Mouse (Mus musculus): ENCODE results near the gene Nkx2-5. TPM values are rescaled to one million over a fixed set of nuclear protein-coding genes. Genes with fewer than 3 reads are reported as not detected.

The Nkx2-5 gene
- polyA plus RNA-seq, 1 experiment from 2014 or later: 0.39 TPM

GRCm38 (mm10) chr17:26874542-26874941 lies 29.7 kb upstream of the Nkx2-5 start:
- Histone ChIP-seq H3K4me3 (no peak overlapping the region), H3K4me1 (no peaks in the 10 kb centered on the region), H3K27me3 (no peaks in the 10 kb centered on the region), H3K36me3 (no peaks in the 10 kb centered on the region), H3K9me3 (0 out of 2 replicates have a peak, but pooled peaks cover 4% of the 10 kb centered on the region), H3K4me2 (no peak overlapping the region), H3K9ac (no peak overlapping the region), H3K27ac (no peak overlapping the region)
- ATAC-seq (ENCODE audit: insufficient number of reproducible peaks, insufficient read depth, low FRiP score, low TSS enrichment, low read depth): no peak
- 73% methylated on average over 11 of the region's 11 CpGs for WGBS

DNA sequence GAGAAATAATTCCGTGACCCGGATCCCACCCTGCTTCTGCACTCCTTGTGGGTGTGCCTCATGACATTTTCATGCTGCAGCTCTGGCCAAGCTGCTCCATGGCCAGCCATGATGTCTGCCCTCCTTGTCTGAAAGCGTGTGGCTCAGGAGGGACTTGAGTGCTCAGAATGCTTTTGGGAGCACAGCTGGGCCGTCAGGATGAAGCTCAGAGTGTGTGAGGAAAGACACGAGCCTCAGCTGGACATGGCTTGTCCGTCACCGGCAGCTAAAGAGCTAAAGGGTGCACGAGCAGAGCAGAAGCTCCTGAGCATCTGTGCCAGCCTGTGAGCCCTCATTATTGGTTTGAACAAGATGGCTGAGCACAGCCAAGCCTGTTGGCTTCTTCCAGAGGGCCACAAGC lies 28.7 kb upstream of the Nkx2-5 start:
- no peaks in the 10 kb centered on the region for H3K4me1 ChIP-seq
- no peak overlapping the region for H3K27ac ChIP-seq
- no peak overlapping the region for H3K9ac ChIP-seq
- no peaks in the 10 kb centered on the region for H3K9me3 ChIP-seq
- H3K4me2 ChIP-seq: no peak overlapping the region
- H3K36me3 ChIP-seq: no peaks in the 10 kb centered on the region
- WGBS: 73% methylated on average over 8 of the region's 8 CpGs
- no peaks in the 10 kb centered on the region for H3K27me3 ChIP-seq
- ATAC-seq (ENCODE audit: insufficient number of reproducible peaks, insufficient read depth, low FRiP score, low TSS enrichment, low read depth): no peak
- H3K4me3 ChIP-seq: no peak overlapping the region

GRCm38 (mm10) chr17:26872870-26873269 lies 28.1 kb upstream of the Nkx2-5 start:
- no peaks in the 10 kb centered on the region for H3K4me1 ChIP-seq
- no peak overlapping the region for H3K27ac ChIP-seq
- no peak overlapping the region for H3K4me2 ChIP-seq
- no peak overlapping the region for H3K9ac ChIP-seq
- H3K36me3 ChIP-seq: no peaks in the 10 kb centered on the region
- H3K9me3 ChIP-seq: no peaks in the 10 kb centered on the region
- WGBS: 71% methylated on average over 3 of the region's 3 CpGs
- ATAC-seq (ENCODE audit: insufficient number of reproducible peaks, insufficient read depth, low FRiP score, low TSS enrichment, low read depth): no peak
- H3K4me3 ChIP-seq: no peak overlapping the region
- no peaks in the 10 kb centered on the region for H3K27me3 ChIP-seq

DNA sequence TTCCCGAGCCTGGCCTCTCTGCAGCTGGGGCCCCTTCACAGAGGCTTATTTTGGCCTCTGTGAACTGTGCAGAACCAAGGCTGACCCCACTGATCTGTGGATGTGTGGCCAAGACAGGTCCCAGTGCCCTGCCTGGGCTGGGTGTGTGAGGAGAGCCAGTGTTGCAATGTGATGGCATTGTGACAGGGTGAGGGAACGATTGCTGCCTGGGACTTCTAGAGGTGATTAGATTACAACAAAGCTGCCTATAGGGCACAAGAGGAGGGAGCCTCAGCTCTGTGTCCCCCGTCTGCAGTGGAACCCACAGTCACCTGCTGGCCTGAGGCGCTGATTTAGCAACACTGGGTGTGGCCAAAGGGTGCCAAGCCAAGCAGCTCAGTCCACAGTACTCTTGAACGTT lies 23.9 kb upstream of the Nkx2-5 start:
- Histone ChIP-seq H3K36me3 (no peaks in the 10 kb centered on the region), H3K4me1 (no peaks in the 10 kb centered on the region), H3K9ac (no peak overlapping the region), H3K27ac (no peak overlapping the region), H3K4me2 (no peak overlapping the region), H3K4me3 (no peak overlapping the region), H3K27me3 (no peaks in the 10 kb centered on the region; the same call in 1 of the 2 replicates), H3K9me3 (no peaks in the 10 kb centered on the region)
- 22% methylated on average over 5 of the region's 5 CpGs for WGBS
- ATAC-seq (ENCODE audit: insufficient number of reproducible peaks, insufficient read depth, low FRiP score, low TSS enrichment, low read depth): no peak

GRCm38 (mm10) chr17:26865156-26865555 lies 20.3 kb upstream of the Nkx2-5 start:
- Histone ChIP-seq H3K9ac (no peak overlapping the region), H3K36me3 (no peaks in the 10 kb centered on the region), H3K9me3 (peaks cover 3% of the 10 kb centered on the region; the same call in 1 of the 2 replicates), H3K4me1 (no peaks in the 10 kb centered on the region), H3K4me2 (no peak overlapping the region), H3K27me3 (peaks cover 23% of the 10 kb centered on the region), H3K27ac (no peak overlapping the region), H3K4me3 (no peak overlapping the region)
- 75% methylated on average over 6 of the region's 6 CpGs for WGBS
- ATAC-seq (ENCODE audit: insufficient number of reproducible peaks, insufficient read depth, low FRiP score, low TSS enrichment, low read depth): no peak

- Histone ChIP-seq H3K9me3 (peaks cover 3% of the 10 kb centered on the region; the same call in 1 of the 2 replicates), H3K9ac (no peak overlapping the region), H3K27ac (no peak overlapping the region), H3K4me3 (no peak overlapping the region), H3K4me1 (no peaks in the 10 kb centered on the region), H3K36me3 (no peaks in the 10 kb centered on the region), H3K4me2 (no peak overlapping the region), H3K27me3 (peaks cover 31% of the 10 kb centered on the region)
- no peak for ATAC-seq (ENCODE audit: insufficient number of reproducible peaks, insufficient read depth, low FRiP score, low TSS enrichment, low read depth)
- 65% methylated on average over 5 of the region's 5 CpGs for WGBS
These were observed 19.5 kb upstream of the Nkx2-5 start for GRCm38 (mm10) chr17:26864343-26864742.

DNA sequence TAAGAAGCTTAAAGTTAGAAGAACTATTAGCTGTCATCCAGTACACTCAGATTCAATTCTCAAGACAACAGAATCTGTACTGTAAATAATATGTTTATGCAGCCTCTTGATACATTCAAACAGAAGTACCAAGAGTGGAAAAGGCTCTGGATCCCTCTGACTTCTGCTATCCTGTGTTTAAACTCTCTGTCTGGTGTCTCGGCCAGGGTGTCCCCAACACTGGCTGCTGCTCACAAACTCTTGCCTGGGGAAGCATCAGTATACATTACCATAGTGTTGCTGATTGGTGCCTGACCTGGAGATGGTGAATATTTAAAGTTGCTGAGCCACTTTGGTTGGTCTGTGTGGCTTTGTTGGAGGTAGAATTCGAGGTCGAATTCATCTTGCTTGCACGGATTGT lies 17.0 kb upstream of the Nkx2-5 start:
- no peak overlapping the region for H3K27ac ChIP-seq
- peaks cover 54% of the 10 kb centered on the region for H3K27me3 ChIP-seq
- no peak overlapping the region for H3K9ac ChIP-seq
- no peak overlapping the region for H3K4me2 ChIP-seq
- no peaks in the 10 kb centered on the region for H3K4me1 ChIP-seq
- no peaks in the 10 kb centered on the region for H3K36me3 ChIP-seq
- 64% methylated on average over 4 of the region's 4 CpGs for WGBS
- no peak overlapping the region for H3K4me3 ChIP-seq
- no peak for ATAC-seq (ENCODE audit: insufficient number of reproducible peaks, insufficient read depth, low FRiP score, low TSS enrichment, low read depth)
- H3K9me3 ChIP-seq: peaks cover 3% of the 10 kb centered on the region; the same call in 1 of the 2 replicates

DNA sequence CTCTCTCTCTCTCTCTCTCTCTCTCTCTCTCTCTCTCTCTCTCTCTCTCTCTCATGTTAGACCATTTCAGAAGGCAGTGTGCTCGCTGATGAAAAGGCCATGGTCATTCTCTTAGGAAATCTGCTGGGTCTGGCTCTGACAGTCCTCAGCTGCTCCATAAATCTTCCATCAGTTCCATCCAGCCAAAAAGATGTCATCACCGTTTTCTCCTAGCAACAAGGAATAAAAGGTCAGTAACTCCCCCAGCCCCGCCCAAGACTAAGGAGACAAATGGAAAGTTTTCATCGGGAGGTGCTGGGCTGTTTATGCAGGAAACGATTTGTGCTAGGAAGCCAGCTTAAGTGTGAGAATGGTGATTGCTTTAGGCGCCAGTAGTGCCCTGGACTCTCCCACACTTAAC lies 16.6 kb upstream of the Nkx2-5 start:
- 30% methylated on average over 6 of the region's 6 CpGs for WGBS
- ATAC-seq (ENCODE audit: insufficient number of reproducible peaks, insufficient read depth, low FRiP score, low TSS enrichment, low read depth): no peak
- Histone ChIP-seq H3K9ac (no peak overlapping the region), H3K27me3 (peaks cover 58% of the 10 kb centered on the region), H3K9me3 (peaks cover 3% of the 10 kb centered on the region; the same call in 1 of the 2 replicates), H3K27ac (no peak overlapping the region), H3K36me3 (no peaks in the 10 kb centered on the region), H3K4me2 (no peak overlapping the region), H3K4me3 (no peak overlapping the region), H3K4me1 (no peaks in the 10 kb centered on the region)

DNA sequence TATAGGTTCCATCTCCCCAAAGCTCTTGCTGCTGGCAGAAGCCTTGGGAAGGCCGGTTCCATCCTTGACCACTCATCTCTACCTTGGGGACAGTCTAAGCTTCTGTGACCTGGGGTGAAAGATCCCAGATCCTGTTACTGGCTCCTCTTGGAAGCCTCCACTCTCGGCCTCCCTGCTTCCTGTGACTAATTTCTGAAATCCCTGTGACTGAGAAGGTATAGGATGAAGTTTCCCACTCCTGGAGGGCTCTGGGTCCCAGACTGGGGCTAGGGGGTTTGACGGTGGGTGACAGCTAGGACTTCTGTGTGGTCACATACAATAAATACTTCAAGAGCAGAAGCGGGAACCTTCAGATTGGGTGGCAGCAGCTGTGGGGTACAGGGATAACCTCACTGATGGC lies 16.1 kb upstream of the Nkx2-5 start:
- no peaks in the 10 kb centered on the region for H3K36me3 ChIP-seq
- ATAC-seq (ENCODE audit: insufficient number of reproducible peaks, insufficient read depth, low FRiP score, low TSS enrichment, low read depth): no peak
- no peak overlapping the region for H3K27ac ChIP-seq
- H3K4me1 ChIP-seq: no peaks in the 10 kb centered on the region
- 42% methylated on average over 4 of the region's 4 CpGs for WGBS
- H3K27me3 ChIP-seq: peaks cover 63% of the 10 kb centered on the region
- no peak overlapping the region for H3K4me3 ChIP-seq
- H3K4me2 ChIP-seq: no peak overlapping the region
- peaks cover 3% of the 10 kb centered on the region; the same call in 1 of the 2 replicates for H3K9me3 ChIP-seq
- H3K9ac ChIP-seq: no peak overlapping the region

- H3K9ac ChIP-seq: no peak overlapping the region
- WGBS: 3% methylated on average over 4 of the region's 4 CpGs
- no peak overlapping the region for H3K27ac ChIP-seq
- no peaks in the 10 kb centered on the region for H3K9me3 ChIP-seq
- peaks cover 93% of the 10 kb centered on the region for H3K27me3 ChIP-seq
- H3K4me3 ChIP-seq: no peak overlapping the region
- peaks cover 13% of the 10 kb centered on the region for H3K4me1 ChIP-seq
- H3K4me2 ChIP-seq: no peak overlapping the region
- ATAC-seq (ENCODE audit: insufficient number of reproducible peaks, insufficient read depth, low FRiP score, low TSS enrichment, low read depth): no peak
- no peaks in the 10 kb centered on the region for H3K36me3 ChIP-seq
These were observed 7.5 kb upstream of the Nkx2-5 start for GRCm38 (mm10) chr17:26852262-26852661.

DNA sequence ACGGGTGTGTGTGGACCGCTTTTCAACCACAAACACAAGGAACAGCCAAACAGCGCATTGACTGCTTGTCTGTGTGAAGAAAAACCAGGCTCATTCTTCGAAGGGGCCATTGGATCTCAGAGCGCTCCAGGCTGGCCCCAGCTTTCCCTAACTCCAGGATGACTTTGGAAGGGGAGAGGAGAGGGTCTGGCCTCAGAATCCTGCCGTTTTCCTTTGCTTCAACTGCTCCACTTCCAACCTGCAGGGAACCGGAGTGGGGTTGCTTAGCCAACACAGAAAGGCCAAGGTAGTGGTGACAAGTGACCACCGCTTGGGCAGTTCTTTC lies 6.3 kb upstream of the Nkx2-5 start:
- no peaks in the 10 kb centered on the region for H3K9me3 ChIP-seq
- H3K4me2 ChIP-seq: peak overlapping the region; percentile 50; the same call in 1 of the 2 replicates
- H3K36me3 ChIP-seq: no peaks in the 10 kb centered on the region
- H3K27ac ChIP-seq: no peak overlapping the region
- peak overlapping the region; percentile 28; the same call in 1 of the 2 replicates for H3K4me3 ChIP-seq
- H3K9ac ChIP-seq: no peak overlapping the region
- WGBS: 4% methylated on average over 8 of the region's 8 CpGs
- H3K4me1 ChIP-seq: peaks cover 13% of the 10 kb centered on the region
- no peak for ATAC-seq (ENCODE audit: insufficient number of reproducible peaks, insufficient read depth, low FRiP score, low TSS enrichment, low read depth)
- H3K27me3 ChIP-seq: peaks cover 90% of the 10 kb centered on the region

GRCm38 (mm10) chr17:26850358-26851135 lies 5.7 kb upstream of the Nkx2-5 start:
- no peaks in the 10 kb centered on the region for H3K9me3 ChIP-seq
- peak overlapping the region; percentile 50 for H3K4me2 ChIP-seq
- no peak for ATAC-seq (ENCODE audit: insufficient number of reproducible peaks, insufficient read depth, low FRiP score, low TSS enrichment, low read depth)
- H3K36me3 ChIP-seq: no peaks in the 10 kb centered on the region
- no peak overlapping the region for H3K9ac ChIP-seq
- under 1% methylated on average over 48 of the region's 48 CpGs for whole genome bisulfite sequencing
- peaks cover 13% of the 10 kb centered on the region for H3K4me1 ChIP-seq
- peaks cover 89% of the 10 kb centered on the region for H3K27me3 ChIP-seq
- no peak overlapping the region for H3K27ac ChIP-seq
- H3K4me3 ChIP-seq: peak overlapping the region; percentile 28

All from embryonic facial prominence, embryonic 13.5 days (tissue).